Mouse (Mus musculus): ENCODE measurements around the gene Erlec1. TPM values are rescaled to one million over a fixed set of nuclear protein-coding genes. Genes with fewer than 3 reads are reported as not detected.

Erlec1 gene
- polyA plus RNA-seq (2014; fragmentation: Nextera tagmentation; extraction: Ambion mirVana), result 9.1 and 13.2 TPM in 2 replicates

GRCm38 (mm10) chr11:30954279-30954725, at the start of gene Erlec1:
Gene Erlec1 (minus strand): TSS chr11:30954335.
- Histone ChIP-seq H3K9me3 (ENCODE audit: control insufficient read depth, low read length) (no peaks in the 10 kb centered on the region; the same call in 1 of the 2 replicates), H3K4me2 (replicated peaks; ENCODE audit: low read depth, low read length) (peak within 1 kb of the TSS; percentile 77), H3K27me3 (ENCODE audit: control insufficient read depth, insufficient read depth, low read length) (no peaks in the 10 kb centered on the region), H3K4me1 (replicated peaks; ENCODE audit: control insufficient read depth, insufficient read depth, low read length) (no peaks in the 10 kb centered on the region), H3K4me3 (ENCODE audit: low read depth, low read length) (peak within 1 kb of the TSS; percentile 60), H3K9ac (ENCODE audit: low read depth, low read length) (peak within 1 kb of the TSS; percentile 88), H3K27ac (ENCODE audit: low read depth, low read length) (peak within 1 kb of the TSS; percentile 19), H3K36me3 (ENCODE audit: control insufficient read depth, insufficient read depth, low read length) (no peaks in the 10 kb centered on the region)
- WGBS, result under 1% methylated on average over 40 of the region's 40 CpGs
- ATAC-seq (ENCODE audit: low FRiP score), result peak; percentile 99
- DNase-seq (ENCODE audit: low spot score), result peak; percentile 90

- Histone ChIP-seq H3K9ac (ENCODE audit: low read depth, low read length) (no peak overlapping the region), H3K27me3 (ENCODE audit: control insufficient read depth, insufficient read depth, low read length) (no peaks in the 10 kb centered on the region), H3K4me1 (replicated peaks; ENCODE audit: control insufficient read depth, insufficient read depth, low read length) (no peaks in the 10 kb centered on the region), H3K27ac (ENCODE audit: low read depth, low read length) (no peak overlapping the region), H3K4me2 (replicated peaks; ENCODE audit: low read depth, low read length) (no peak overlapping the region), H3K36me3 (ENCODE audit: control insufficient read depth, insufficient read depth, low read length) (no peaks in the 10 kb centered on the region), H3K4me3 (ENCODE audit: low read depth, low read length) (no peak overlapping the region), H3K9me3 (ENCODE audit: control insufficient read depth, low read length) (no peaks in the 10 kb centered on the region)
- DNase-seq (ENCODE audit: low spot score), result no peak
- ATAC-seq (ENCODE audit: low FRiP score), result no peak
- WGBS, result 93% methylated on average over 4 of the region's 4 CpGs
Observed at GRCm38 (mm10) chr11:31001169-31001908, 47.2 kb upstream of the Erlec1 start.

- ATAC-seq (ENCODE audit: low FRiP score), result no peak
- Histone ChIP-seq H3K4me1 (replicated peaks; ENCODE audit: control insufficient read depth, insufficient read depth, low read length) (no peaks in the 10 kb centered on the region), H3K4me3 (ENCODE audit: low read depth, low read length) (no peak overlapping the region), H3K9me3 (ENCODE audit: control insufficient read depth, low read length) (no peaks in the 10 kb centered on the region), H3K9ac (ENCODE audit: low read depth, low read length) (no peak overlapping the region), H3K27me3 (ENCODE audit: control insufficient read depth, insufficient read depth, low read length) (no peaks in the 10 kb centered on the region), H3K27ac (ENCODE audit: low read depth, low read length) (no peak overlapping the region), H3K36me3 (ENCODE audit: control insufficient read depth, insufficient read depth, low read length) (no peaks in the 10 kb centered on the region), H3K4me2 (replicated peaks; ENCODE audit: low read depth, low read length) (no peak overlapping the region)
- DNase-seq (ENCODE audit: low spot score), result no peak
- WGBS, result 93% methylated on average over 2 of the region's 2 CpGs
Observed at GRCm38 (mm10) chr11:31000028-31000427, 45.9 kb upstream of the Erlec1 start.

GRCm38 (mm10) chr11:30998704-30999103, 44.6 kb upstream of the Erlec1 start:
- Histone ChIP-seq H3K36me3 (ENCODE audit: control insufficient read depth, insufficient read depth, low read length) (no peaks in the 10 kb centered on the region), H3K4me1 (replicated peaks; ENCODE audit: control insufficient read depth, insufficient read depth, low read length) (no peaks in the 10 kb centered on the region), H3K4me3 (ENCODE audit: low read depth, low read length) (no peak overlapping the region), H3K4me2 (replicated peaks; ENCODE audit: low read depth, low read length) (no peak overlapping the region), H3K27ac (ENCODE audit: low read depth, low read length) (no peak overlapping the region), H3K27me3 (ENCODE audit: control insufficient read depth, insufficient read depth, low read length) (no peaks in the 10 kb centered on the region), H3K9me3 (ENCODE audit: control insufficient read depth, low read length) (no peaks in the 10 kb centered on the region), H3K9ac (ENCODE audit: low read depth, low read length) (no peak overlapping the region)
- WGBS, result 85% methylated on average over 2 of the region's 2 CpGs
- DNase-seq (ENCODE audit: low spot score) (no peak), ATAC-seq (ENCODE audit: low FRiP score) (no peak)

GRCm38 (mm10) chr11:30998199-30998598, 44.1 kb upstream of the Erlec1 start:
- Histone ChIP-seq H3K9ac (ENCODE audit: low read depth, low read length) (no peak overlapping the region), H3K9me3 (ENCODE audit: control insufficient read depth, low read length) (no peaks in the 10 kb centered on the region), H3K4me3 (ENCODE audit: low read depth, low read length) (no peak overlapping the region), H3K4me1 (replicated peaks; ENCODE audit: control insufficient read depth, insufficient read depth, low read length) (no peaks in the 10 kb centered on the region), H3K27ac (ENCODE audit: low read depth, low read length) (no peak overlapping the region), H3K4me2 (replicated peaks; ENCODE audit: low read depth, low read length) (no peak overlapping the region), H3K36me3 (ENCODE audit: control insufficient read depth, insufficient read depth, low read length) (no peaks in the 10 kb centered on the region), H3K27me3 (ENCODE audit: control insufficient read depth, insufficient read depth, low read length) (no peaks in the 10 kb centered on the region)
- no peak for ATAC-seq (ENCODE audit: low FRiP score)
- no peak for DNase-seq (ENCODE audit: low spot score)
- 93% methylated on average over 5 of the region's 5 CpGs for WGBS

GRCm38 (mm10) chr11:30996670-30997069, 42.5 kb upstream of the Erlec1 start:
- Histone ChIP-seq H3K4me2 (replicated peaks; ENCODE audit: low read depth, low read length) (no peak overlapping the region), H3K4me1 (replicated peaks; ENCODE audit: control insufficient read depth, insufficient read depth, low read length) (no peaks in the 10 kb centered on the region), H3K9me3 (ENCODE audit: control insufficient read depth, low read length) (no peaks in the 10 kb centered on the region), H3K4me3 (ENCODE audit: low read depth, low read length) (no peak overlapping the region), H3K9ac (ENCODE audit: low read depth, low read length) (no peak overlapping the region), H3K36me3 (ENCODE audit: control insufficient read depth, insufficient read depth, low read length) (no peaks in the 10 kb centered on the region), H3K27me3 (ENCODE audit: control insufficient read depth, insufficient read depth, low read length) (no peaks in the 10 kb centered on the region), H3K27ac (ENCODE audit: low read depth, low read length) (no peak overlapping the region)
- DNase-seq (ENCODE audit: low spot score), result no peak
- 89% methylated on average over 3 of the region's 3 CpGs for WGBS
- ATAC-seq (ENCODE audit: low FRiP score), result no peak

GRCm38 (mm10) chr11:30986625-30987017, 32.5 kb upstream of the Erlec1 start:
- H3K27ac ChIP-seq (ENCODE audit: low read depth, low read length), result no peak overlapping the region

GRCm38 (mm10) chr11:30985877-30986624, 31.9 kb upstream of the Erlec1 start, which contains the start of gene Chac2:
Gene Chac2 (minus strand): TSS chr11:30986350.
- H3K27ac ChIP-seq (ENCODE audit: low read depth, low read length), result no peak within 1 kb of the TSS
- WGBS, result 2% methylated on average over 22 of the region's 22 CpGs
- peak; percentile 99 for ATAC-seq (ENCODE audit: low FRiP score)
- H3K27me3 ChIP-seq (ENCODE audit: control insufficient read depth, insufficient read depth, low read length), result no peaks in the 10 kb centered on the region
- peak within 1 kb of the TSS; percentile 47; the same call in 1 of the 2 replicates for H3K9ac ChIP-seq (ENCODE audit: low read depth, low read length)
- DNase-seq (ENCODE audit: low spot score), result peak; percentile 86
- no peaks in the 10 kb centered on the region for H3K9me3 ChIP-seq (ENCODE audit: control insufficient read depth, low read length)
- no peaks in the 10 kb centered on the region for H3K36me3 ChIP-seq (ENCODE audit: control insufficient read depth, insufficient read depth, low read length)
- no peaks in the 10 kb centered on the region for H3K4me1 ChIP-seq (replicated peaks; ENCODE audit: control insufficient read depth, insufficient read depth, low read length)
- H3K4me3 ChIP-seq (ENCODE audit: low read depth, low read length), result peak within 1 kb of the TSS; percentile 42
- peak within 1 kb of the TSS; percentile 49 for H3K4me2 ChIP-seq (replicated peaks; ENCODE audit: low read depth, low read length)

More at GRCm38 (mm10) chr11:30986625-30987017, 32.5 kb upstream of the Erlec1 start:
- WGBS, result 8% methylated on average over 2 of the region's 2 CpGs
- H3K9ac ChIP-seq (ENCODE audit: low read depth, low read length), result peak overlapping the region; percentile 29; the same call in 1 of the 2 replicates
- no peaks in the 10 kb centered on the region for H3K36me3 ChIP-seq (ENCODE audit: control insufficient read depth, insufficient read depth, low read length)
- DNase-seq (ENCODE audit: low spot score), result no peak
- peak; percentile 79 for ATAC-seq (ENCODE audit: low FRiP score)
- H3K27me3 ChIP-seq (ENCODE audit: control insufficient read depth, insufficient read depth, low read length), result no peaks in the 10 kb centered on the region
- H3K9me3 ChIP-seq (ENCODE audit: control insufficient read depth, low read length), result no peaks in the 10 kb centered on the region
- no peaks in the 10 kb centered on the region for H3K4me1 ChIP-seq (replicated peaks; ENCODE audit: control insufficient read depth, insufficient read depth, low read length)
- H3K4me2 ChIP-seq (replicated peaks; ENCODE audit: low read depth, low read length), result peak overlapping the region; percentile 49
- peak overlapping the region; percentile 42 for H3K4me3 ChIP-seq (ENCODE audit: low read depth, low read length)
